Mouse (Mus musculus) gastrocnemius, postnatal 4 days (tissue): Measurements from ENCODE around the gene H2al1e. TPM values are rescaled to one million over a fixed set of nuclear protein-coding genes. Genes with fewer than 3 reads are reported as not detected.
"Not testable (repeated sequence)": the region's sequence is repeated elsewhere in the genome, so short reads cannot be mapped to it uniquely, and the experiment has no call there.

Source experiments
- DNase-seq, 2 experiments: peaks; one replicate each; pipeline ENCODE4 v3.0.0; 2021 to 2022; ENCODE audit warnings: low spot score in 2 of 2, mixed read lengths in 2 of 2
- long read RNA-seq, 2 experiments: library from polyadenylated mRNA; stranded (forward); transcript quantifications; one replicate each; pipeline ENCODE4 v2.0.0; 2021
- total RNA-seq, 2 experiments: library from RNA; stranded (reverse); gene quantifications; 2 replicates each; pipeline ENCODE4 v1.2.3; 2021

H2al1e gene
- not detected for total RNA-seq
- long read RNA-seq, experiment 1, result 0 reads
- long read RNA-seq, experiment 2, result 0 reads

DNA sequence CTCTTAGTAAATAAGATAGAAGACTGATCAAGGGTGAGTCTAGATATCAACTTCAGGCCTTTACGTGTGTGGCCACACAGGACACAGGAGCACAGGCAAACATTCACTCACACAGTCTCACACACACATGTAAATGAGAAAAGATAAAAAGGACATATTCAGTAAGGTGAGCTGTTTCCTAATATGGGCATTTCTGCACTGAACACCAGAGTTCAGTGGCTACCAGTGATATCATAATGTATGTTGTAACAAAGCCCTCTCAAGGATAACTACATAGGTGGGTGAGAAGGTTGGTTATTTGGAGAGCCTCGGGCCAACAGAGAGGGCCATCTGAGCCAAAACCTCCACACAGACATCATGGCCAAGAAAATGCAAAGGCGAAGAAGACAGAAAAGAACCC lies at the start of gene H2al1e:
Gene H2al1e (plus strand): TSS at position 301 of the 400 bp plus-strand sequence.
- DNase-seq, result not testable (repeated sequence)

DNA sequence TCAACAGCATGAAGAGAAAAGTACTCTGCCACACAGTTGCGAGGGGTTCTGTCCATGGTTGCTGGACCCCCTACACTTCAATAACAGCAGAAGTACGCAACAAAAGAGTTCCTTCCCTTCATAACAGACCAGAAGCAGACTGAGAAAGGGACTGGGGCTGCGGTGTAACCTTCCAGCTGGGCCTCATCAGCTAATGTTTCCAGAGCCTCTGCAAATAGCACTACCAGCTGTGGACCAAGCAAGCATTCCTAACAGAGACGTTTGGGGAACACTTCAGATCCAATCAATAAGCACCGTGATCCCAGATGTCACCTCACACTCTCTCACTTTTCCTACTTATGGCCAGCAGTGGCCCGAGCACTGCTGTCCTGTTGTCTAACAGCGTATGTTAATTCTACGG lies 46.8 kb upstream of the H2al1e start:
- DNase-seq, result no peak

DNA sequence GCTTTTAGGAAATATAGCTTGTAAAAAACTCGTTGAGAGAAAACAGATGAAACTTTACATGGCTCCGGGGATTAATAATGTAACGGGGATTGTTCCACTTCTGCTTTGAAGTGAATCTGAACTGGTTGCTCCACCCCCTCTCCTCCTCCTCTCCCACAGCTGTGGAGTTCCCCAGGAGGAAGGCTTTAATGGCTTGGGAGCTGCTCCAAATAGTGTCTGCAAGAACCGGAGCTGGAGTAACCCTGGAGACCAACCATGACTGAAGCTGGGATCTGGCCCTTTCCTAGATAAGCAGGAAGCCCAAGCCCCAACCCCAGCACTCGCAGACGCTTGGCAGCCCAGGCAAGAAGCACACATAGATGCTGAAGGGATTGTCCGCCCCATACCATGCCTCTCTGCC lies 43.9 kb upstream of the H2al1e start:
- DNase-seq, result peak in 1 of 2 experiments; percentile 26

DNA sequence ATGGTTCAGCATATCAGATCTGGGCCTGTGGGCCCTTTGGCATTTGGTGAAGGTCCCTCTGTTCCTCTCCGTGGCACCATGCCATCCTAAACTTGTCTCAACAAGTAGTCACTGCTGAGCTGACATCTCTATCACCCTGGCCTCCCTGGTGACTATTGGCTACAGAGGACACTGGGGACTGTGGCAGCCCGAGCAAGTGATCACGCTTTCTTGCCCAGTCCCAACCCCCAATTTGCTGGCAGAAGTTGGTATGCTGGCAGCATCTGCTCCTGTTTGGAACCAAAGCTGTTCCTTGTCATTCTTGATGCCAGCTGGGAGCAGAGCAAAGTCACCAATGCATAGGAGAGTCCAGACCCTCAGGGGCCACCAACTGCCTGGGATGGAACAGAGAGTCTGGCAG lies 42.7 kb upstream of the H2al1e start:
- DNase-seq, result no peak

DNA sequence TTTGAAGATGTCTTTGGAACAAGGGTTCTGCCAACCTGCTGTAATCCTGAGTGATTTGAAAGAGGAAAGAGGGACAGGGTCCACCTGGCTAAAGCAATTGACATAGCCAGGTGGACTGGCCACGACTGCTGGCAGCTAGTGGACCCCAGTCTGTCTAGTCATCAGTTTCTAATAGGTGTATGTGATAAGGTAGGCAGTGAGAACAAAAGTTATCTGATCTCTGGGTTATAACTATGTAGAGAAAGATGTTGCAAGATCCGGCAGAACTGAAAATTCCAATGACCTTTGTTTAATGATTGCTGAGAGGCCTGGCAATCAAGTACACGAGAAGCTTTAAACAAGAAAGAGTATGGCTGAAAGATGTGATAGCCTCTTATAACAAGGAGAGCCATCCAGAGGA lies 38.5 kb upstream of the H2al1e start:
- no peak for DNase-seq

DNA sequence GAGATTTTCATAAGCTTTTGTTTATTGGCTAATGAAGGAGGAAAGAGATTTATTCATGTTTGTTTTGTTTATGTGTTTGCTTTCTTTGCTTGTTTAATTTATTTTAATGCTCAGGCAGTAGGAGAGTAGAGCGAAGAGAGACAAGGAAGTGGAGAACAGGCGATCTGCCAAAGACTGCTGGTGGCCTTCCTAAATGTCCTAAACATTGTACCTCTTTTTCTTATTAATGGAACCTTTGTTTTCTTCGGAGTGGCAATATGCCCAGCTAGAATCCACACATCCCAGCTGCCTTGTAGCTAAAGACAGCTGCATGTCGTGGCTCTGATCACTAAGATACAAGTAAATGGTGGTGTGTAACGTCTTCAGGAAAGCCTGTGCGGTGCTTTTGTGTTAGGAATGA lies 34.7 kb upstream of the H2al1e start:
- DNase-seq, result no peak

DNA sequence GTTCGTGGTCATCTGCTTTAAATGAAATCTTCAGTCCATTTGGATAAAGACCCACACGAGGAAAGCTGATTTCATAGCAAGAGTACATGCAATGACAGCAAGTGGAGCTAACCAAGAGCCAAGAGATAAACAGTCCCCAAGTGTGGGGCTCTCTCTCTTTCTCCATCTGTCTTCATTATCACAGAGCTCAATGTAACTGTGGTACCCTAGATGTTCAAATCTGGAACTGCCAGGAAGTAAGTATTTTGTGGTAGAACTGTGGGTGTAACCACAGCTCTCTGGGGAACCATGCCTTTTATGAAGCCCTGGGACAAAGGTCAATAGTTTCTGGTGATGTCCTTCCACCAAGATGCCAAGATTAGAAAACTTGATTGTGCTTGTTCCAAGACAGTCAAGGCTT lies 31.0 kb upstream of the H2al1e start:
- DNase-seq, result no peak

DNA sequence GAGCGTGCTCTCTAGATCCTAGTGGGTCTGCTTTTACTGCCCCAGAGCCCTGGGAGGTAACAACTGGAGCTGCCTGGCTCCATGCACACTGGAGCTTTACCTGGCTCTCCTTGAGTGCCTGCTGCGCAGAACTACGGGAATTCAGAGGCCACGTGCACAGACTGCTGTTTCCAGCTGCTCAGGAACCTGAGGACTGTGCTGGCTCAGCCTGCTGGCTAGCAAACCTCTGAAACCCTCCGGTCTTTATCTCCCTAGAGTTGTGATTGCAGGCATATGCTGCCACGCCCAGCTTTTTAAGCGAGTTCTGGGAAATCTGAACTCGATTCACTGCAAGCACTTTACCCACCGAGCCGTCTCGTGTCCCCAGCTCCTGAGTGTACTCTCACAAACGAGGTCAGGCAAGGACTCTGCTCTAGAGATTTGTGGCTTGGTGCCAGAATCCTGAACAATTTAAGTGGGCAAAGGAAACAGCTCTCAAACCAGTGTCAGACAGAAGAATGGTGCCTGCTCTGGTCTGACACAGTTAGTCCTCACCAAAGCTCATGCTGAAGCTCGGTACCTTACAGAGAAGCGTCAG lies 23.3 kb upstream of the H2al1e start:
- DNase-seq, result no peak

DNA sequence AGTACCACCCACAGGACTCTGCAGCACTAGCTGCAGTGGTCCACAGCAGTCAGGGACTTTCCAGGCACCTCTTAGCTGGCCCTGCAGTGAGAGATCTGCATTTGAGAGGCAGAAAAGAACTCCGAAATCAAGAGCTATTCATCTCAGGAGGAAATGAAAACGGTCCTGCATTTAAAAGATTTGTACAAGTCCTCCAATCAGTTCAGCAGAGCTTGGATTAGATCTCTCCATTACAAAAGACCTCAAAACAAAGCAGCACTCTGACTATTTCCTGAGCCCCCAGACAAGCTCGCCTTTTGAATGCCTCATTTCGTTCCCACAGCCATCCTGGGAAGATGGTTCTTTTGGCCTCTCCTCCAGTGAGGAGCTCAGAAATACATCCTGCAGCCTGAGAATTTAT lies 22.5 kb upstream of the H2al1e start:
- DNase-seq, result no peak

DNA sequence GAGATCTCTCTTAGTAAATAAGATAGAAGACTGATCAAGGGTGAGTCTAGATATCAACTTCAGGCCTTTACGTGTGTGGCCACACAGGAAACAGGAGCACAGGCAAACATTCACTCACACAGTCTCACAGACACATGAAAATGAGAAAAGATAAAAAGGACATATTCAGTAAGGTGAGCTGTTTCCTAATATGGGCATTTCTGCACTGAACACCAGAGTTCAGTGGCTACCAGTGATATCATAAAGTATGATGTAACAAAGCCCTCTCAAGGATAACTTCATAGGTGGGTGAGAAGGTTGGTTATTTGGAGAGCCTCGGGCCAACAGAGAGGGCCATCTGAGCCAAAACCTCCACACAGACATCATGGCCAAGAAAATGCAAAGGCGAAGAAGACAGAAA lies 12.8 kb upstream of the H2al1e start, which contains the start of gene H2al1a:
Gene H2al1a (plus strand): TSS at position 301 of the 400 bp plus-strand sequence.
- not testable (repeated sequence) for DNase-seq

DNA sequence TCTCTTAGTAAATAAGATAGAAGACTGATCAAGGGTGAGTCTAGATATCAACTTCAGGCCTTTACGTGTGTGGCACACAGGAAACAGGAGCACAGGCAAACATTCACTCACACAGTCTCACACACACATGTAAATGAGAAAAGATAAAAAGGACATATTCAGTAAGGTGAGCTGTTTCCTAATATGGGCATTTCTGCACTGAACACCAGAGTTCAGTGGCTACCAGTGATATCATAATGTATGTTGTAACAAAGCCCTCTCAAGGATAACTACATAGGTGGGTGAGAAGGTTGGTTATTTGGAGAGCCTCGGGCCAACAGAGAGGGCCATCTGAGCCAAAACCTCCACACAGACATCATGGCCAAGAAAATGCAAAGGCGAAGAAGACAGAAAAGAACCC lies 9.6 kb upstream of the H2al1e start, which contains the start of gene H2al1b:
Gene H2al1b (plus strand): TSS at position 301 of the 400 bp plus-strand sequence.
- DNase-seq, result not testable (repeated sequence)

DNA sequence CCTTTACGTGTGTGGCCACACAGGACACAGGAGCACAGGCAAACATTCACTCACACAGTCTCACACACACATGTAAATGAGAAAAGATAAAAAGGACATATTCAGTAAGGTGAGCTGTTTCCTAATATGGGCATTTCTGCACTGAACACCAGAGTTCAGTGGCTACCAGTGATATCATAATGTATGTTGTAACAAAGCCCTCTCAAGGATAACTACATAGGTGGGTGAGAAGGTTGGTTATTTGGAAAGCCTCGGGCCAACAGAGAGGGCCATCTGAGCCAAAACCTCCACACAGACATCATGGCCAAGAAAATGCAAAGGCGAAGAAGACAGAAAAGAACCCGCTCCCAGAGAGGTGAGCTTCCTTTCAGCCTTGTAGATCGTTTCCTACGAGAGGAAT lies 6.4 kb upstream of the H2al1e start, which contains the start of gene H2al1c:
Gene H2al1c (plus strand): TSS at position 301 of the 400 bp plus-strand sequence.
- not testable (repeated sequence) for DNase-seq

DNA sequence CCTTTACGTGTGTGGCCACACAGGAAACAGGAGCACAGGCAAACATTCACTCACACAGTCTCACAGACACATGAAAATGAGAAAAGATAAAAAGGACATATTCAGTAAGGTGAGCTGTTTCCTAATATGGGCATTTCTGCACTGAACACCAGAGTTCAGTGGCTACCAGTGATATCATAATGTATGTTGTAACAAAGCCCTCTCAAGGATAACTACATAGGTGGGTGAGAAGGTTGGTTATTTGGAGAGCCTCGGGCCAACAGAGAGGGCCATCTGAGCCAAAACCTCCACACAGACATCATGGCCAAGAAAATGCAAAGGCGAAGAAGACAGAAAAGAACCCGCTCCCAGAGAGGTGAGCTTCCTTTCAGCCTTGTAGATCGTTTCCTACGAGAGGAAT lies 3.2 kb upstream of the H2al1e start, which contains the start of gene H2al1d:
Gene H2al1d (plus strand): TSS at position 301 of the 400 bp plus-strand sequence.
- DNase-seq, result not testable (repeated sequence)

DNA sequence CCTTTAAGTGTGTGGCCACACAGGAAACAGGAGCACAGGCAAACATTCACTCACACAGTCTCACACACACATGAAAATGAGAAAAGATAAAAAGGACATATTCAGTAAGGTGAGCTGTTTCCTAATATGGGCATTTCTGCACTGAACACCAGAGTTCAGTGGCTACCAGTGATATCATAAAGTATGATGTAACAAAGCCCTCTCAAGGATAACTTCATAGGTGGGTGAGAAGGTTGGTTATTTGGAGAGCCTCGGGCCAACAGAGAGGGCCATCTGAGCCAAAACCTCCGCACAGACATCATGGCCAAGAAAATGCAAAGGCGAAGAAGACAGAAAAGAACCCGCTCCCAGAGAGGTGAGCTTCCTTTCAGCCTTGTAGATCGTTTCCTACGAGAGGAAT lies 3.1 kb downstream of the H2al1e start, which contains the start of gene H2al1f:
Gene H2al1f (plus strand): TSS at position 301 of the 400 bp plus-strand sequence.
- DNase-seq, result not testable (repeated sequence)

DNA sequence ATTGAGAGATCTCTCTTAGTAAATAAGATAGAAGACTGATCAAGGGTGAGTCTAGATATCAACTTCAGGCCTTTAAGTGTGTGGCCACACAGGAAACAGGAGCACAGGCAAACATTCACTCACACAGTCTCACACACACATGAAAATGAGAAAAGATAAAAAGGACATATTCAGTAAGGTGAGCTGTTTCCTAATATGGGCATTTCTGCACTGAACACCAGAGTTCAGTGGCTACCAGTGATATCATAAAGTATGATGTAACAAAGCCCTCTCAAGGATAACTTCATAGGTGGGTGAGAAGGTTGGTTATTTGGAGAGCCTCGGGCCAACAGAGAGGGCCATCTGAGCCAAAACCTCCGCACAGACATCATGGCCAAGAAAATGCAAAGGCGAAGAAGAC lies 6.2 kb downstream of the H2al1e start, which contains the start of gene H2al1g:
Gene H2al1g (plus strand): TSS at position 301 of the 400 bp plus-strand sequence.
- not testable (repeated sequence) for DNase-seq

DNA sequence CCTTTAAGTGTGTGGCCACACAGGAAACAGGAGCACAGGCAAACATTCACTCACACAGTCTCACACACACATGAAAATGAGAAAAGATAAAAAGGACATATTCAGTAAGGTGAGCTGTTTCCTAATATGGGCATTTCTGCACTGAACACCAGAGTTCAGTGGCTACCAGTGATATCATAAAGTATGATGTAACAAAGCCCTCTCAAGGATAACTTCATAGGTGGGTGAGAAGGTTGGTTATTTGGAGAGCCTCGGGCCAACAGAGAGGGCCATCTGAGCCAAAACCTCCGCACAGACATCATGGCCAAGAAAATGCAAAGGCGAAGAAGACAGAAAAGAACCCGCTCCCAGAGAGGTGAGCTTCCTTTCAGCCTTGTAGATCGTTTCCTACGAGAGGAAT lies 9.5 kb downstream of the H2al1e start, which contains the start of gene H2al1h:
Gene H2al1h (plus strand): TSS at position 301 of the 400 bp plus-strand sequence.
- DNase-seq, result not testable (repeated sequence)

DNA sequence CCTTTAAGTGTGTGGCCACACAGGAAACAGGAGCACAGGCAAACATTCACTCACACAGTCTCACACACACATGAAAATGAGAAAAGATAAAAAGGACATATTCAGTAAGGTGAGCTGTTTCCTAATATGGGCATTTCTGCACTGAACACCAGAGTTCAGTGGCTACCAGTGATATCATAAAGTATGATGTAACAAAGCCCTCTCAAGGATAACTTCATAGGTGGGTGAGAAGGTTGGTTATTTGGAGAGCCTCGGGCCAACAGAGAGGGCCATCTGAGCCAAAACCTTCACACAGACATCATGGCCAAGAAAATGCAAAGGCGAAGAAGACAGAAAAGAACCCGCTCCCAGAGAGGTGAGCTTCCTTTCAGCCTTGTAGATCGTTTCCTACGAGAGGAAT lies 12.6 kb downstream of the H2al1e start, which contains the start of gene H2al1i:
Gene H2al1i (plus strand): TSS at position 301 of the 400 bp plus-strand sequence.
- DNase-seq, result not testable (repeated sequence)

DNA sequence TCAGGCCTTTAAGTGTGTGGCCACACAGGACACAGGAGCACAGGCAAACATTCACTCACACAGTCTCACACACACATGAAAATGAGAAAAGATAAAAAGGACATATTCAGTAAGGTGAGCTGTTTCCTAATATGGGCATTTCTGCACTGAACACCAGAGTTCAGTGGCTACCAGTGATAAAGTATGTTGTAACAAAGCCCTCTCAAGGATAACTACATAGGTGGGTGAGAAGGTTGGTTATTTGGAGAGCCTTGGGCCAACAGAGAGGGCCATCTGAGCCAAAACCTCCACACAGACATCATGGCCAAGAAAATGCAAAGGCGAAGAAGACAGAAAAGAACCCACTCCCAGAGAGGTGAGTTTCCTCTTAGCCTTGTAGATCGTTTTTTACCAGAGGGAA lies 15.8 kb downstream of the H2al1e start, which contains the start of gene H2al1j:
Gene H2al1j (plus strand): TSS at position 301 of the 400 bp plus-strand sequence.
- not testable (repeated sequence) for DNase-seq

DNA sequence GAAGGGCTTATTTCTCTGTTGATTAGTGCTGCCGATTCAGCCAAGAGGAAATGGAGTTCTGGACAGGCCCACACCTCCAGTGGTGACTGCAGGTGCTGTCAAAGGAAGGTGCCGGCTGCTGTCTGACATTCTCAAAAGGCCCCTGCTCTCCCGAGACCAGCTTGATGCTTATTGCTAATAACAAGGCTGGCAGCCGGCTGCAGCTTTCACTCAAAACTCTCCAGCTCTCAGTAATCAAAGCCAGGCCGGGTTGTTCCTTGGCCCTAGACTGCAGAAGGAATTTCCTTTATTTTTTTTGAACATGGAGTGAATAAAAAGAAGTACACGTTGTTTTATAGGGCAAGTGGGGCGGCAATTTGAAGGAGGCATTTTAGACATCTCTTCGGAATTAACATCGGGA lies 34.0 kb downstream of the H2al1e start:
- no peak for DNase-seq

DNA sequence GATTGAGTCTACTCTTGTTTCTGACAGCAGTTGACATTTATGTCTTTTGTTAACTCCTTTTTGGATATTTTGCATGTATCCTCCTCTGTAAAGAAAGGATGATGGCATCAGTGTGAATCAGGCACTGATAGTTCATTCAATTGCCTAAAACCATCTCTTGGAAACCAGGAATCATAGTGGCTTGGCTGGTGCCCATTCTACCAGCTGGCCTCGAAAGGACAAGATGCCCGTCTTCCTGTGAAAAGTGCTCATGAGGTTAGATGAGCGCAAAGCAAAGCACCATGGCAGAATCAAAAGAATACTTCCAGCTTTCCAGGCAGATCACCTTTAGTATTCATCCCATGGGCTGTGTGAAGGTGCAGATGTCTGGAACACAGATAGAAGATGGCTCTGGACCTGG lies 35.0 kb downstream of the H2al1e start:
- DNase-seq, result no peak

DNA sequence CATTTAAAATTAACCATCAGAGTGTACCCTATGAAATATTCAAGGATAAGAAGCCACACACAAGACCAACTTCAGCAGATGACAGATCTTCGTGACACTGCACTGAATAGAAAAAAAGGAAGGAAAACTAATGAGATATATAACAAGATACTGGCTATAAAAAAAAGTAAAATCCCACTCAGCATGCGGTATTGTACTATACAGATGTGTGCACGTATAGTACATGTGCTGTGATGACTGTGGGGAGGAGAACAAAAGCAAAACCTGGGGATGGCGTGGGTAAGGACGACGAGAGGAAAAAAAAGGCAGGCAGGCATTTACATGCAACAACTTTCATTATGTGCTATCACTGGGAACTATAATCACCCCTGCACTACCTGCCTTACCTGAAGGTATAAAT lies 49.1 kb downstream of the H2al1e start:
- no peak for DNase-seq

DNA sequence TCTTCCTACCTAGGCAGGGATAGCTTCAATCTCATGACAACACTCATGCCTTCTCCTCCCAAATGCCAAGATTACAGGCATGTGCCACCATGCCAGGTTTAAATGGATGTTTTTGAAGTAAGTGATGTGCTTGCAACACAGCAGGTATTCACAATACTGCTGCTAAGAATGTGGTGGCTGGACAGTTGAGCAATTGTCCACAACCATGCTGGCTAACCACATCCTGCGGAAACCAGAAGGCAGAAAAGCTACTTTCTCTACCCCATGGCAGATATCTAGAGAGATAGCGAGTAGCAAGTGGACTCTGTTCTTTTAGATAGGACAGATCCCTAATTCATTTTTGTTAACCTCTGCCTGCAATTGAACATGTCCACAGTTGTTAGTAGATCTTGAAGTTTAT lies 49.5 kb downstream of the H2al1e start:
- no peak for DNase-seq
